Mouse (Mus musculus) forebrain, embryonic 14.5 days (tissue): ENCODE results near the gene Gm20388. TPM values are rescaled to one million over a fixed set of nuclear protein-coding genes. Genes with fewer than 3 reads are reported as not detected.
"Not testable (repeated sequence)": the region's sequence is repeated elsewhere in the genome, so short reads cannot be mapped to it uniquely, and the experiment has no call there.

Source experiments
- ATAC-seq: fragments of 200-750 bp; cut with Nextera tagmentation; 2 replicates; pipeline ENCODE4 v1.8.0; 2017; ENCODE audit warnings: mild to moderate bottlenecking, moderate library complexity
- DNase-seq: peaks from one replicate; pipeline ENCODE4 v3.0.0-alpha.2; 2015; ENCODE audit warnings: low spot score
- H3K27ac ChIP-seq: fragments of 300-500 bp; sonication (generic); 2 replicates; pipeline ENCODE4 v1.5.1; 2014; ENCODE audit warnings: low read depth, mild to moderate bottlenecking, control low read depth, low read length, moderate library complexity
- H3K27me3 ChIP-seq: fragments of 300-500 bp; sonication (generic); replicated peaks from 2 replicates; pipeline ENCODE4 v1.6.1; 2014; ENCODE audit warnings: low read length, control low read depth, mixed read lengths; ENCODE audit not compliant: control insufficient read depth, insufficient read depth
- H3K36me3 ChIP-seq: fragments of 300-500 bp; sonication (generic); 2 replicates; pipeline ENCODE4 v1.6.1; 2014; ENCODE audit warnings: low read length, control low read depth; ENCODE audit not compliant: control insufficient read depth, insufficient read depth
- H3K4me1 ChIP-seq: fragments of 300-500 bp; sonication (generic); 2 replicates; pipeline ENCODE4 v1.6.1; 2014; ENCODE audit warnings: antibody characterized with exemption, low read length, control low read depth; ENCODE audit not compliant: control insufficient read depth, insufficient read depth
- H3K4me2 ChIP-seq: fragments of 300-500 bp; sonication (generic); 2 replicates; pipeline ENCODE4 v1.6.1; 2014; ENCODE audit warnings: mild to moderate bottlenecking, control low read depth, low read length
- H3K4me3 ChIP-seq: fragments of 300-500 bp; sonication (generic); 2 replicates; pipeline ENCODE4 v1.5.1; 2014; ENCODE audit warnings: low read depth, low read length, control low read depth
- H3K9ac ChIP-seq: fragments of 300-500 bp; sonication (generic); 2 replicates; pipeline ENCODE4 v1.6.1; 2014; ENCODE audit warnings: mild to moderate bottlenecking, low read length, control low read depth, moderate library complexity
- H3K9me3 ChIP-seq: fragments of 300-500 bp; sonication (generic); replicated peaks from 2 replicates; pipeline ENCODE4 v1.6.1; 2016; ENCODE audit warnings: low read length, control low read depth, mixed read lengths; ENCODE audit not compliant: control insufficient read depth
- WGBS: fragments of 180-500 bp; shearing (Covaris S2); extraction: QIAGEN DNeasy Blood & Tissue Kit; methylation state at CpG from one replicate; pipeline ENCODE4 v1.1.7; 2014; 5-methylcytosine and 5-hydroxymethylcytosine counted together
- polyA plus RNA-seq: library from polyadenylated mRNA; unstranded; fragments of >200 nt; fragmentation: Nextera tagmentation; extraction: Ambion mirVana; gene quantifications from 2 replicates; pipeline ENCODE4 v1.2.1, GENCODE M21; 2014

Gm20388 gene
- polyA plus RNA-seq, 1 experiment from 2014 or later: 7.4 TPM

- Histone ChIP-seq H3K27ac (no peak overlapping the region), H3K27me3 (no peaks in the 10 kb centered on the region), H3K4me1 (no peaks in the 10 kb centered on the region), H3K9me3 (no peaks in the 10 kb centered on the region), H3K36me3 (peaks cover 9% of the 10 kb centered on the region), H3K4me2 (no peak overlapping the region), H3K9ac (no peak overlapping the region), H3K4me3 (no peak overlapping the region)
- ATAC-seq (no peak), DNase-seq (no peak)
- WGBS: 79% methylated on average over 3 of the region's 3 CpGs
Observed at GRCm38 (mm10) chr8:123467476-123467875, 3556.8 kb downstream of the Gm20388 start.

- DNase-seq, H3K36me3 ChIP-seq, H3K9ac ChIP-seq, H3K4me3 ChIP-seq, H3K27ac ChIP-seq, ATAC-seq, H3K9me3 ChIP-seq, H3K27me3 ChIP-seq, H3K4me1 ChIP-seq, H3K4me2 ChIP-seq: not testable (repeated sequence)
- WGBS: 82% methylated on average over 6 of the region's 6 CpGs
Observed at GRCm38 (mm10) chr8:123472991-123473390, 3562.3 kb downstream of the Gm20388 start.

GRCm38 (mm10) chr8:123474549-123474948, 3563.9 kb downstream of the Gm20388 start:
- ATAC-seq, H3K9me3 ChIP-seq, H3K27me3 ChIP-seq, H3K4me3 ChIP-seq, H3K36me3 ChIP-seq, H3K4me2 ChIP-seq, H3K27ac ChIP-seq, H3K9ac ChIP-seq, DNase-seq: not testable (repeated sequence)
- H3K4me1 ChIP-seq: peaks cover 11% of the 10 kb centered on the region
- WGBS: 64% methylated on average over 5 of the region's 5 CpGs

GRCm38 (mm10) chr8:123476911-123477736, 3566.5 kb downstream of the Gm20388 start:
- WGBS: 7% methylated on average over 34 of the region's 34 CpGs
- ATAC-seq (peak; percentile 56), DNase-seq (peak; percentile 63)
- Histone ChIP-seq H3K36me3 (peaks cover 17% of the 10 kb centered on the region), H3K4me2 (peak overlapping the region; percentile 83), H3K27ac (peak overlapping the region; percentile 93), H3K4me3 (peak overlapping the region; percentile 80), H3K4me1 (peaks cover 11% of the 10 kb centered on the region), H3K9ac (peak overlapping the region; percentile 86), H3K27me3 (no peaks in the 10 kb centered on the region), H3K9me3 (no peaks in the 10 kb centered on the region)

- Histone ChIP-seq H3K4me3 (peak within 1 kb of the TSS; percentile 80), H3K4me1 (peaks cover 11% of the 10 kb centered on the region), H3K9ac (peak within 1 kb of the TSS; percentile 86), H3K4me2 (peak within 1 kb of the TSS; percentile 83), H3K9me3 (no peaks in the 10 kb centered on the region), H3K36me3 (peaks cover 24% of the 10 kb centered on the region), H3K27ac (peak within 1 kb of the TSS; percentile 93), H3K27me3 (no peaks in the 10 kb centered on the region)
- WGBS: under 1% methylated on average over 51 of the region's 58 CpGs
- DNase-seq: peak; percentile 93
- ATAC-seq: peak; percentile 95
Observed at GRCm38 (mm10) chr8:123477737-123478258, 3567.2 kb downstream of the Gm20388 start, which contains the start of gene Afg3l1. Gene Afg3l1, plus strand, starts transcription at chr8:123477903.

- H3K9ac ChIP-seq: peak overlapping the region; percentile 86
- H3K4me3 ChIP-seq: peak overlapping the region; percentile 80
- DNase-seq (peak; percentile 23), ATAC-seq (peak; percentile 1; the same call in 1 of the 2 replicates)
- peak overlapping the region; percentile 83 for H3K4me2 ChIP-seq
- peaks cover 11% of the 10 kb centered on the region for H3K4me1 ChIP-seq
- H3K27me3 ChIP-seq: no peaks in the 10 kb centered on the region
- 37% methylated on average over 16 of the region's 16 CpGs for WGBS
- H3K36me3 ChIP-seq: peaks cover 28% of the 10 kb centered on the region
- peak overlapping the region; percentile 93 for H3K27ac ChIP-seq
- H3K9me3 ChIP-seq: no peaks in the 10 kb centered on the region
Observed at GRCm38 (mm10) chr8:123478456-123479218, 3568.0 kb downstream of the Gm20388 start.

- H3K4me3 ChIP-seq: no peak overlapping the region
- DNase-seq (peak; percentile 8), ATAC-seq (no peak)
- no peak overlapping the region for H3K27ac ChIP-seq
- peaks cover 8% of the 10 kb centered on the region for H3K4me1 ChIP-seq
- H3K27me3 ChIP-seq: no peaks in the 10 kb centered on the region
- H3K9ac ChIP-seq: no peak overlapping the region
- 83% methylated on average over 7 of the region's 7 CpGs for WGBS
- H3K36me3 ChIP-seq: peaks cover 63% of the 10 kb centered on the region
- H3K9me3 ChIP-seq: no peaks in the 10 kb centered on the region
- no peak overlapping the region for H3K4me2 ChIP-seq
Observed at GRCm38 (mm10) chr8:123482627-123483026, 3572.0 kb downstream of the Gm20388 start.

GRCm38 (mm10) chr8:123491280-123492075, 3580.8 kb downstream of the Gm20388 start:
- Histone ChIP-seq H3K9me3 (no peaks in the 10 kb centered on the region), H3K4me1 (no peaks in the 10 kb centered on the region), H3K9ac (no peak overlapping the region), H3K36me3 (peaks cover 95% of the 10 kb centered on the region), H3K4me2 (no peak overlapping the region), H3K4me3 (no peak overlapping the region), H3K27me3 (no peaks in the 10 kb centered on the region), H3K27ac (no peak overlapping the region)
- 92% methylated on average over 15 of the region's 15 CpGs for WGBS
- ATAC-seq (no peak), DNase-seq (no peak)
